Mouse (Mus musculus) lung, adult 2 months (tissue): ENCODE data around the gene Mrpl2.

Experiments
- CTCF ChIP-seq: fragments of 200-500 bp; IDR thresholded peaks from 2 replicates; pipeline ENCODE4 v1.5.1; 2011; ENCODE audit warnings: mild to moderate bottlenecking, low read length, control low read depth; ENCODE audit not compliant: insufficient read depth
- POLR2A ChIP-seq: fragments of 200-500 bp; IDR thresholded peaks from 2 replicates; pipeline ENCODE4 v1.6.1; 2011; ENCODE audit warnings: low read depth, mild to moderate bottlenecking, control low read depth, low read length, borderline replicate concordance; ENCODE audit errors: extremely low read depth

DNA sequence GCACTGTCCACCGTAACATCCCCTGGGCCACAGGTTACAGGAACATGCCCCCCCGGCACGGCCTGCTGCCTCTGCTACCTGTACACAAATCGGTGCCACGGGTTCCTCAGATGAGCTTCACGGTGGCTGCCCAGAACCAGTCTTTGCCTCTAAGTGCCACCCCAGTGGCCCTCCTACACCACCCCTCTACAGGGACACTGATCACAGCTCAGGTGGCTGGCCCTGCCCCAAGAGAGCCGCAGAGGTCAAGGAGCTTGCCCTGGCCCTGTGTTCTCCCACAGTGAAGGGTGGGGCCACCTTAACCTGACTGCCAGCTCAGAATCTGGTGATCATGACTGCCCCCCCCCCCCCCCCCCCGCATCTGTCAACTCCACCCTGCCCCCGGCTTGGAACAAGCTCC is 32.4 kb downstream of the Mrpl2 start, which contains the start of gene Mea1:
- TF ChIP-seq CTCF (no peak), POLR2A (no peak)
